Mouse (Mus musculus): ENCODE measurements around the gene Deaf1.

GRCm38 (mm10) chr7:141293852-141294471 is 33.5 kb downstream of the Deaf1 start:
- TF ChIP-seq ETS1 (conservative IDR thresholded peaks at IDR 0.05; ENCODE audit: low read depth, low read length) (no peak), HCFC1 (IDR thresholded peaks at IDR 0.05; ENCODE audit: low read depth, low read length) (no peak), POLR2A (IDR thresholded peaks at IDR 0.05; ENCODE audit: low read depth, low read length) (no peak), USF1 (IDR thresholded peaks at IDR 0.05; ENCODE audit: low read depth, low read length) (no peak)

Measured in CH12.LX (cell line).